Mouse (Mus musculus) ES-E14 (cell line): Measurements from ENCODE around the gene Sirt2. TPM values are rescaled to one million over a fixed set of nuclear protein-coding genes. Genes with fewer than 3 reads are reported as not detected.

Source experiments
- DNase-seq: peaks from one replicate; pipeline ENCODE4 v3.0.0-alpha.2; 2013; ENCODE audit warnings: low read depth, low spot score
- H3K27ac ChIP-seq: 2 replicates; pipeline ENCODE4 v1.5.1; 2012; ENCODE audit warnings: low read depth, mild to moderate bottlenecking, low read length, moderate library complexity, mixed read lengths; ENCODE audit not compliant: poor library complexity, insufficient read depth, severe bottlenecking
- H3K36me3 ChIP-seq: 2 replicates; pipeline ENCODE4 v1.6.1; 2012; ENCODE audit warnings: mild to moderate bottlenecking, low read length, moderate library complexity, mixed read lengths; ENCODE audit not compliant: control insufficient read depth, poor library complexity, insufficient read depth, severe bottlenecking
- H3K4me1 ChIP-seq, 2 experiments: fragments of 150-350 bp in 1 of 2; sonication (generic) in 1 of 2; 2 replicates each; pipeline ENCODE4 v1.6.1; 2012; ENCODE audit warnings: low read length in 2 of 2, mild to moderate bottlenecking in 1 of 2, mixed read lengths in 1 of 2; ENCODE audit not compliant: control insufficient read depth in 2 of 2, insufficient read depth in 2 of 2, poor library complexity in 1 of 2
- H3K4me3 ChIP-seq, 2 experiments: fragments of 150-350 bp in 1 of 2; sonication (generic) in 1 of 2; 2 replicates each; pipeline ENCODE4 v1.5.1; 2012; ENCODE audit warnings: low read length in 2 of 2, low read depth in 1 of 2, mild to moderate bottlenecking in 1 of 2, mixed read lengths in 1 of 2; ENCODE audit not compliant: insufficient read depth in 1 of 2, poor library complexity in 1 of 2, severe bottlenecking in 1 of 2
- H3K9ac ChIP-seq: 2 replicates; pipeline ENCODE4 v1.6.1; 2012; ENCODE audit warnings: low read depth, mild to moderate bottlenecking, low read length, mixed read lengths; ENCODE audit not compliant: poor library complexity, insufficient read depth, severe bottlenecking
- H3K9me3 ChIP-seq: fragments of 150-350 bp; sonication (generic); 2 replicates; pipeline ENCODE4 v1.6.1; 2012; ENCODE audit warnings: low read depth, mild to moderate bottlenecking, low read length; ENCODE audit not compliant: control insufficient read depth, insufficient read depth
- CHD2 ChIP-seq: IDR thresholded peaks from 2 replicates; pipeline ENCODE4 v1.6.1; 2014; ENCODE audit warnings: mild to moderate bottlenecking, low read depth, low read length, inconsistent platforms
- HCFC1 ChIP-seq: IDR thresholded peaks from 2 replicates; pipeline ENCODE4 v1.6.1; 2012; ENCODE audit warnings: low read length, inconsistent platforms, borderline replicate concordance; ENCODE audit not compliant: insufficient read depth
- MAFK ChIP-seq: IDR thresholded peaks from 2 replicates; pipeline ENCODE4 v1.6.1; 2014; ENCODE audit warnings: mild to moderate bottlenecking, low read depth, low read length, inconsistent platforms; ENCODE audit not compliant: insufficient read depth
- ZC3H11A ChIP-seq: IDR thresholded peaks from 2 replicates; pipeline ENCODE4 v1.6.1; 2012; ENCODE audit warnings: low read depth, mild to moderate bottlenecking, inconsistent platforms, low read length, borderline replicate concordance
- ZNF384 ChIP-seq: IDR thresholded peaks from 2 replicates; pipeline ENCODE4 v1.6.1; 2012; ENCODE audit warnings: low read depth, low read length, inconsistent platforms
- in situ Hi-C, 2 experiments: fragments of 600-800 bp; cut with MboI; formaldehyde crosslinking; loops; one replicate each; pipeline ENCODE4 v1.15.1; 2025; ENCODE audit warnings: low sequenced_read_pairs in 2 of 2, inconsistent platforms in 1 of 2; ENCODE audit not compliant: unreplicated experiment in 2 of 2
- total RNA-seq: library from RNA; depleted of rRNA; stranded (reverse); fragments of 300-350 nt; gene quantifications from 2 replicates; pipeline ENCODE4 v1.2.3, GENCODE M21; 2012

The Sirt2 gene
- total RNA-seq, 1 experiment = 14.8 TPM

- H3K4me3 ChIP-seq = peak overlapping the region; percentile 83 to 95
- DNase-seq = no peak
- in situ Hi-C loops = no loop called here
- H3K36me3 ChIP-seq = peaks cover 23% of the 10 kb centered on the region
- no peaks in the 10 kb centered on the region for H3K9me3 ChIP-seq
- H3K27ac ChIP-seq = peak overlapping the region; percentile 35; the same call in 1 of the 2 replicates
- peaks cover 6 to 8% of the 10 kb centered on the region in 2 experiments; a peak in 2 of 4 replicates for H3K4me1 ChIP-seq
- peak overlapping the region; percentile 79 for H3K9ac ChIP-seq
- TF ChIP-seq MAFK = no peak
- TF ChIP-seq ZNF384 = no peak
- no peak for TF ChIP-seq ZC3H11A
- no peak for TF ChIP-seq HCFC1
- no peak for TF ChIP-seq CHD2
These were observed 25.6 kb upstream of the Sirt2 start for GRCm38 (mm10) chr7:28740949-28741348.

- DNase-seq = no peak
- no peaks in the 10 kb centered on the region for H3K9me3 ChIP-seq
- peaks cover 6 to 8% of the 10 kb centered on the region in 2 experiments; a peak in 2 of 4 replicates for H3K4me1 ChIP-seq
- H3K9ac ChIP-seq = peak overlapping the region; percentile 79
- H3K27ac ChIP-seq = peak overlapping the region; percentile 35; the same call in 1 of the 2 replicates
- H3K36me3 ChIP-seq = peaks cover 26% of the 10 kb centered on the region
- in situ Hi-C loops = no loop called here
- no peak for TF ChIP-seq CHD2
- no peak for TF ChIP-seq MAFK
- no peak for TF ChIP-seq ZNF384
- TF ChIP-seq ZC3H11A = no peak
- no peak for TF ChIP-seq HCFC1
- H3K4me3 ChIP-seq = peak overlapping the region; percentile 83 to 95
These were observed 25.2 kb upstream of the Sirt2 start for GRCm38 (mm10) chr7:28741368-28741708.

GRCm38 (mm10) chr7:28741709-28742438, 24.7 kb upstream of the Sirt2 start, which contains the start of the genes Mrps12 and Sars2:
Gene Mrps12 (minus strand): TSS chr7:28741820.
Gene Sars2 (plus strand): TSS chr7:28741992.
- in situ Hi-C loops = no loop called here
- Histone ChIP-seq H3K4me3 (peak within 1 kb of the TSS; percentile 83 to 95), H3K27ac (peak within 1 kb of the TSS; percentile 65), H3K9me3 (no peaks in the 10 kb centered on the region), H3K4me1 (peaks cover 6 to 8% of the 10 kb centered on the region in 2 experiments; a peak in 2 of 4 replicates), H3K36me3 (peaks cover 30% of the 10 kb centered on the region), H3K9ac (peak within 1 kb of the TSS; percentile 84)
- DNase-seq = peak; percentile 98
- TF ChIP-seq ZNF384 = no peak
- TF ChIP-seq ZC3H11A = no peak
- TF ChIP-seq MAFK = no peak
- TF ChIP-seq CHD2 = peak; percentile 74
- TF ChIP-seq HCFC1 = peak; percentile 72

GRCm38 (mm10) chr7:28749935-28750334, 16.6 kb upstream of the Sirt2 start:
- H3K27ac ChIP-seq = no peak overlapping the region
- H3K9me3 ChIP-seq = no peaks in the 10 kb centered on the region
- H3K4me3 ChIP-seq = no peak overlapping the region
- no peak for DNase-seq
- H3K4me1 ChIP-seq = peaks cover 0 to 6% of the 10 kb centered on the region in 2 experiments; a peak in 2 of 4 replicates
- H3K9ac ChIP-seq = no peak overlapping the region
- TF ChIP-seq HCFC1 (no peak), ZC3H11A (no peak), CHD2 (no peak), MAFK (no peak), ZNF384 (no peak)
- in situ Hi-C loops = no loop called here
- H3K36me3 ChIP-seq = peaks cover 41% of the 10 kb centered on the region
